Mouse (Mus musculus) testis, adult 2 months (tissue): Measurements from ENCODE around the gene Tmem203.

Experiments used
- CTCF ChIP-seq: fragments of 200-500 bp; IDR thresholded peaks from 2 replicates; pipeline ENCODE4 v1.5.1; 2012; ENCODE audit warnings: low read depth, mild to moderate bottlenecking, inconsistent platforms, low read length, moderate library complexity; ENCODE audit not compliant: control insufficient read depth, insufficient read depth, insufficient replicate concordance
- POLR2A ChIP-seq: fragments of 200-500 bp; IDR thresholded peaks from 2 replicates; pipeline ENCODE4 v1.6.1; 2012; ENCODE audit warnings: low read depth, mild to moderate bottlenecking, inconsistent platforms, low read length, moderate library complexity; ENCODE audit not compliant: control insufficient read depth

DNA sequence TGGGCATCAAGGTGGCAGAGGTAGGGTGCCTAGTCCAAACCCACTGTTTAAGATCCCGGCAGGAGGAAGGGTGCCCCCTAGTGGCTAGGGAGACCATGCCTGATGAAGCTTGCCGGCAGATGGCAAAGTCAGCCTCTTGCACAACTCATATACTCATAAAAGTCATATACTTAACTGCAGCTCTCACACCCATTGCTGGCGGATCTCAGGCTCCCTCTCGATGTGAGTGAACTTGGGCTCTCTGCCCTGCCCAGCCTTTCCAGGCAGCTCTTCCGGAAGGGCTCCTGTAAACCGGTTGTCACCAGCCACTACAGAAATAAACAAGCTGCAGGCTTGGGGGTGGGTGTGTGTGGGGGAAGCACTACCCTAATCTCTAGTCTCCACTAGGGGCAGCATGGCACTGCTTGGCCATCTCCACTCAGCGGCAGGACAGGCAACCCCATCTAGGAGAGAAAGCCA lies 26.8 kb upstream of the Tmem203 start:
- TF ChIP-seq POLR2A (no peak), CTCF (peak; percentile 84; the same call in 1 of the 2 replicates)
